Mouse (Mus musculus): Measurements from ENCODE around the gene Papss1.

The Papss1 gene

DNA sequence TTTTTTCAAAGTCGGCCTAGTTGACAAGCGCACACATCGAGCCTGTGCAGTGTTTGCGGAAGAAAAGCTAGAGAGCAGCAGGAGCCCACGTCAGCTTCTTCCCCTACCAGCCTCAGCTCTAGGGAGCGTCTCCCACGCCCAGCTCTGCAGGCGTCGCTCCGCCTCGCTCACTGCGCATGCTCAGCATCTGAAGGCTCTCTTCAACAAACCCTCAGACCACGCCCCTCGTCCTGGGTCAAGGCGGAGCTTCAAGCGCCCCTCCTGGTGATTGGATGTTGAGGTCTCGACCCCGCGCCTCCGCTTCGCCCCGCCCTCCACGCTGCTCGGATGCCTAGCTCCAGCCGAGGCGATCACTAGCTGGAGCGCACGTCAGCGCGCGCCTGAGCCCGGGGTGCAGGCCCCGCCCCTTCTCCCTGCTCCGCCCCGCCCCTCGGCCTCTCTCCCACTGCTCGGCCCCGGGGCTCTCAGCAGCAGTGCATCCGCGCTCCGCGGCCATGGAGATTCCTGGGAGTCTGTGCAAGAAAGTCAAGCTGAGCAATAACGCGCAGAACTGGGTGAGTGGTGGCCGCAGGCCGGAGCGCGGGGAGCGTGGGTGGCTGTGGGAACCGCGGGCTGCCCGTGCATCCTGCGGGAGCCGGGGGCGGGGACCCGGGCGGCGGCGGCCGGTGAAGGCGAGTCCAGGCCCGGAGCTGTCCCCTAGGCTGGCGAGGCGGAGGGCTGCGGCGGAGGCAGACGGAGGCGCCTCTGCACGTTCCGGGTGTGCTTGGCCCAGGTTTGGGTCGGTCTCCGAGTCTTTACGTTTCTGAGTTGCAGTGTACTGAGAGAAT lies at the start of gene Papss1:
Gene Papss1 (plus strand): TSS at position 339 of the 827 bp plus-strand sequence.
- DNase-seq (ENCODE audit: low spot score), result peak; percentile 99

DNA sequence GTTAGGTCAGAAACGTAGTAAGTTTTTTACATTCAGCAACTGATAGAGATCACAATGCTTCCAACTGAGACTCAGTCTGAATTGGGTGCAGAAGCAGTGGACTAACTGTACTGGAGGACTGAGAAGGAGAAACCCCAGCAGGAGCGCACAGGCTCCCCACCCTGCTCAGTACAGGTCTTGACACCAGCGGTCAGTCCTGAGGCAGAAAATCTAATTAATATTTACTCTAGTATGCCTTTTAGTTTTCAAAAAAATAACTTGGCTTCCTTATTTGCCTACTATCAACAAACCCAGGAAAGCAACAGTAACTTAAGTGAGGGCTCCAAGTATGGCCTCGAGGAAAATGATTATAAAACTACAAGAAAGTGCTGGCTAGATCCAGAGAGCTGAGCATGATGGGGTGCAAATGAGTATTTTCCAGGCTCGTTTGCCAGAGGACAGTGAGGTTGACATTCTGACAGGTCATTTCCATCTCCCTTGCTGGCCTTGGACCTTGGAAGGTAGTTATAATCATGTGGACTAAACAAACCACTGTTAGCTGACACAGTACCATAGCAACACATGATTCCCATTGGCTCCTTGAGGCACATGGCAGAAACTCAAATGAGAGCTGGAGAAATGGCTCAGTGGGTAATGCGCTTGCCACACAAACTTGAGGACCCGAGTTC lies 48.1 kb upstream of the Papss1 start:
- no peak for DNase-seq (ENCODE audit: low spot score)

DNA sequence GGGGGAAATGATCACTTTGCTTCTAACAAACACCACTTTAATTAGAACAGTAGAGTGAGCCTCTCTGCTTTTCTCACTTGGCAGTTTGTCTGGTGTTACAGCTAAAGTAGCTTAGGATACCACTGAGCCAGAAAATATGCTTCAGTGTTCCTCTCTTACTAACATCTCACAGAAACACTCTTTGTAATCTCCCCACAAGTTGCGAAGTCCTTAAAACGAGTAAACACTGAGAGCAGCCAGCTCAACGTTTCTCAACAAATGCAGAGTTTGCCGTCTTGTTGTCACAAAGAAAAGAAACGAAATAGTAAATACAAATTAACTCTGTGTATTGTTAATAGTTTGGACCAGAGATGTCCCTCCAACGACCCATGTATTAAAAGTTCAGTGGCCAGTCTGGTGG lies 46.8 kb upstream of the Papss1 start:
- no peak for DNase-seq (ENCODE audit: low spot score)

GRCm38 (mm10) chr3:131521206-131521605 lies 43.4 kb upstream of the Papss1 start:
- no peak for DNase-seq (ENCODE audit: low spot score)

DNA sequence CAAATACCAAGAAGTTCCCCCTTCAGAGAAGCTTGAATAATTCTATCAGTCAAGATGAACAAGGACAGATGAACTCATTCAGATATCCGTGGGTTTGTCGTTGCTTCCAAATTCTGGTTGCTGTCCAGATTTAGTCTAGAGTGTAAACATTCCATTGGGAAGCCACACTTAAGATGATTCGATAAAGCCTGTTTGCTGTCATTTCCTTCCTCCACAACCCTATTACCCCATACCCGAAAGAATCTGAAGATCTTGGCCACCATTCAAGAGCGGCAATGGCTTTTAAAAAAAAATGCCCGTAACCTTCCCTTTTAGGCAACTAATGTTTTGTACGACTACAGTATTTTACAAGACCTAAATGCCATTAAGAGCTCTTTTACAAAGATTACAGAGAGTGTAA lies 42.3 kb upstream of the Papss1 start:
- peak; percentile 13 for DNase-seq (ENCODE audit: low spot score)

DNA sequence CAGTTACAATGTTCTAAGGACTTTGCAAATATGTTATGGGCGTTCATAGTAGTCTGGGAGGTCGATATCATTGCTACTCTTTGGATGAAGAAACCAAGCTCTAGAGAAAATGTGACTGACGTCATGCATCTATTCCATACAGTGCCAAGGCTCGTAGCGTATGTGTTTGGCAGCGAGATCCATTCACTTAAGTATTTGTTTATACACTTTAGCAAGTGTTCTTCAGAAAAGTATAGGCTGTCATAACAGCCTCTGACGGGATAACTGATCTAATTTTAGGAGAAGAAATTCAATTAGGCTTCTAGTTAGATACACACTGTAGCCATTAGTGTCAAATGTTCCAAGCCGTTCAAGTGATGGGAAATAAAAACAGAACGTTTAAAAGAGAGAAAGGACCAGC lies 40.8 kb upstream of the Papss1 start:
- DNase-seq (ENCODE audit: low spot score), result peak; percentile 14

DNA sequence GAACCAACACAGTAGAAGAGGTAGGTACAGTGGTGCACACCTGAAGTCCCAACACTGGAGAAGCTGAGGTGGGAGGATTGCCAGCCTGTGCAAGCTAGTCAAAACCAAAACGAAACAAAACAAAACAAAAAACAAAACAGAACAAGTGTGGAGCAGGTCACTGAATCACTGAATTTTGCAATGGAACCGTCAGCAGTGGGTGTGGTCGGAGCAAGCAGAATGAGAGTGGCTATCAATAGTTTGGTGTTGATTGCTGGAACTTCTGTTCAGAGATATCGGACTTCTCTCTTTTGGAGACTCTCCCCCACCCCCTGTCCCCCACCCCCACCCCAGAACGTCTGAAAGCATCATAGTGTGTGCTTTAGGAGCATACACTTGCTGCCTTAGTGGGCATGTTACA lies 40.4 kb upstream of the Papss1 start:
- DNase-seq (ENCODE audit: low spot score), result no peak

DNA sequence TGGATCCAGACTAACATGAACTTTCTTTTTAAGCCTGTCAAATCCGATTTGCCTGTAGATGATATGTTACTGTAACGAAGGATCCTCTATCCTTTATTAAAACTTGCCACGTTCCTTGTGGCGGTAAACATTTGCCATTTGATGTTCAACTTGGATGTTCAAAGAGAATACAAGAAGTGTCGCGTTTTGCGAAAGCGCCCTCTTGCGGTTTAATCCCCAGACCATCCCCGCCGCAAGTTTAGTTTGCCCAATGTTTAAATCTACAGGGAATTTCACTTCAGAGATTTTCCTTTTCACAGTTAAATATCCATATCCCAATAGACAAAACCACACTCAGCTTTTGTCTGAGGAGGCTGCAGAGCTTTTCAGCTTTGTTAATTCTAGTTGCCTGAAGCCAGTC lies 39.8 kb upstream of the Papss1 start:
- DNase-seq (ENCODE audit: low spot score), result no peak

DNA sequence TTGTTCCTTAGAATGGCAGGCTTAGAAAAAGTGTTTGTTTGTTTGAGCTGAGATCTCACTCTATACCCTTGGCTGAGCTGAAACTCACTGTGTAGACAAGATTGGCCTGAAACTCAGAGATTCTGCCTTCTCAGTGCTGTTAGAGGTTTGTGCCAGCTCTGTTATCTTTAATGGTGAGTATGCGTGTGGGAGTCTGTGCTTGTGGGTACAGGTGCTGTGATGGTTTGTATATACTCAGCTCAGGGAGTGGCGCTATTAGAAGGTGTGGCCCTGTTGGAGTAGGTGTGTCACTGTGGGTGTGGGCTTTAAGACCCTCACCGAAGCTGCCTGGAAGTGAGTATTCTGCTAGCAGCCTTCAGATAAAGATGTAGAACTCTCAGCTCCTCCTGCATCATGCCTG lies 39.3 kb upstream of the Papss1 start:
- DNase-seq (ENCODE audit: low spot score), result no peak

DNA sequence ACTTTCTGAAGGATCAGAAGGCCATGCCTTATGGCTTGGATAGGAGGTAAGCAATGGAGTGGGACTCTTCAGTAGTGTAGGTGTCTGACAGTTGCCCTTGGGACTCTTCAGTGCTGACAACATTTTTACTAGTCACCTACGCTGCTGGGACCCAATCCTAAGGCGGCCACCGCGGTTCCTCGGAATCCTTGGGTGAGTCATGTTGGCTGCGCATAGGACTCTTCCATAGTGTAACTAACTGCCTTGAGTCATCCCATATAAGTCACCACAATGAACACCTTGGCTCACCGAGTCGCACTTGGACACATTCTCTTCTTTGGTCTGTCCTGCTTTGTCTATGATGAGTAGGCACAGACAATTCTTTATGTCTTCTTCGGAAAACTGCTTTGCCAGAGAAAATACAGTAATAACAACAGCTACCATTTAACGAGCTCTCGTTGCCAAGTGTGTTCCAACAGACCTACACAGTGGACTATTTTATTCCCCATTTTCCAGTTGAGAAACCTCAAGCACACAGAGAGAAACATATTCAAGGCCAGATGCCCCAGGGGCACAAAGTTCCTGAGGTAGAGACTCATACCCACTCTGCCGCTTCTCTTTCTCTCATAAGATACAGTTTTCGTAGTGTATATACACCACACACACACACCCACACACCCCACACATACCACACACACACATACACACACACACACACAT lies 23.2 kb upstream of the Papss1 start:
- DNase-seq (ENCODE audit: low spot score), result no peak

- peak; percentile 72 for DNase-seq (ENCODE audit: low spot score)
Observed at GRCm38 (mm10) chr3:131547562-131547961, 17.0 kb upstream of the Papss1 start.

DNA sequence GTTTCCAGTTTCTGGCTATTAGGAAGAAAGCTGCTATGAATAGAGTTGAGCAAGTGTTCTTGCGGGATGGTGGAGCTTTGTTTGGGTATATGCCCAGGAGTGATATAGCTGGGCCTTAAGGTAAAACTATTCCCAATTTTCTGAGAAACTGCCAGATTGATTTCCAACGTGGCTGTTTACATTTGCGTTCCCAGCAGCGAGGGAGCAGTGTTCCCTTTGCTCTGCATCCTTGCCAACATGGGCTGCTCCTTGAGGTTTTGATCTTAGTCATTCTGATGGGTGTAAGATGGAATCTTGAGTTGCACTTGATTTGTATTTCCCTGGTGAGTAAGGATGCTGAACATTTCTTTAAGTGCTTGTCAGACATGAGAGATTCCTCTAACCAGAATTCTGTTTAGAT lies 14.5 kb upstream of the Papss1 start:
- no peak for DNase-seq (ENCODE audit: low spot score)

- peak; percentile 74 for DNase-seq (ENCODE audit: low spot score)
Observed at GRCm38 (mm10) chr3:131552349-131553254, 12.0 kb upstream of the Papss1 start.

GRCm38 (mm10) chr3:131555771-131556170 lies 8.8 kb upstream of the Papss1 start:
- no peak for DNase-seq (ENCODE audit: low spot score)

DNA sequence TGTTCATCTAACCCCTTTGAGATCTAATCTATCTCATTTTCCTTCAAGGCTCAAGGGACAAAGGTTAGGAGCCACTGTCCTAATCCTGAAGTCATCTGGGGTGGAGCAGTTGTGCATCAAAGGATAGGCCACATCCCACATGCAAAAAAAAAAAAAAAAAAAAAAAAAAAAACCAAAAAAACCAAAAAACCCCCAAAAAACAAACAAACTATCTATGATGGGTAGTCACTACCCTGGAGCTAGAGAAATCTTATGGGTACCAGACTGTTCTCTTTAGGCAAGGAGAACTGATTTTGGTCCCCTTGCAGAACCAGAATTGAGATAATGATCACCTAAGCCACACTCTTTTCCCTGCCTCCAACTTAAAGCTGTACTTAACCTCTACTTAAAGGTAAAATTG lies 3.0 kb upstream of the Papss1 start:
- no peak for DNase-seq (ENCODE audit: low spot score)

DNA sequence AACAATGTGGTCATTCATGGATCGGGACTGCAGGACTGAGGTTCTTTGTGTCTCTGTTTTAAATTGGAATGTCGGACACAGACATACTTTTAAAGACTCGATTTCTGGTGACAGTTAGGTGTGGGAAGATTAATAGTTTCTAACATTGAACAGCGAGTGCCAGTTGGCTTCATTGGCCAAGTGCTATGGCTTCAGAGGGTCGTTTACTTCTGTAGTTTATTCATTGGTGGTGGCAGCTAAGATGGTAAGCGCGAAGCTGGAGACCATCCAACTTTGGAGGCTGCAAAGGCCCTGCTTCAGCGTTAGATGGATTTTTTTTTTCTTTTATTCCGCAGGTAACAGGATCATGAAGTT lies 666 bp downstream of the Papss1 start:
- no peak for DNase-seq (ENCODE audit: low spot score)

- no peak for DNase-seq (ENCODE audit: low spot score)
Observed at GRCm38 (mm10) chr3:131566281-131566680, 1.7 kb downstream of the Papss1 start.

GRCm38 (mm10) chr3:131570506-131570905 lies 5.9 kb downstream of the Papss1 start:
- no peak for DNase-seq (ENCODE audit: low spot score)

DNA sequence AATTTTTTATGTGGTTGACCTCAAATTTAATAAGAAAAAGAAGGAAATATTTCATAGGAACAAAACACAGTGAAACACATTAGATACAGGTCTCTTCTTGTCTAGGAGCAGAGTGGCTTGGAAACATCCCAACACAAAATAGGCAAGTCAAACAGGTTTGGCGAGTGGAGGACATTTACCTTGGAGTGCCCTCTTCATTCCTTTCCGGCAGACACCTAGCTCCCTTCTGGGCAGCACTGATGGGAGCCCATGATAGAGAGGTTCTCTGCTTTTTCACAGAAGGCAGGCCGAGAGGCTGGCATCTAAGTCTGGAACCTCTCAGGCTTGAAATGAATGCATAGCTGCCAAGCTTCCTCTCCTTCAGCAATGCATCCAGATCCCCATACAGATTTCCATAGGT lies 9.0 kb downstream of the Papss1 start:
- DNase-seq (ENCODE audit: low spot score), result no peak

DNA sequence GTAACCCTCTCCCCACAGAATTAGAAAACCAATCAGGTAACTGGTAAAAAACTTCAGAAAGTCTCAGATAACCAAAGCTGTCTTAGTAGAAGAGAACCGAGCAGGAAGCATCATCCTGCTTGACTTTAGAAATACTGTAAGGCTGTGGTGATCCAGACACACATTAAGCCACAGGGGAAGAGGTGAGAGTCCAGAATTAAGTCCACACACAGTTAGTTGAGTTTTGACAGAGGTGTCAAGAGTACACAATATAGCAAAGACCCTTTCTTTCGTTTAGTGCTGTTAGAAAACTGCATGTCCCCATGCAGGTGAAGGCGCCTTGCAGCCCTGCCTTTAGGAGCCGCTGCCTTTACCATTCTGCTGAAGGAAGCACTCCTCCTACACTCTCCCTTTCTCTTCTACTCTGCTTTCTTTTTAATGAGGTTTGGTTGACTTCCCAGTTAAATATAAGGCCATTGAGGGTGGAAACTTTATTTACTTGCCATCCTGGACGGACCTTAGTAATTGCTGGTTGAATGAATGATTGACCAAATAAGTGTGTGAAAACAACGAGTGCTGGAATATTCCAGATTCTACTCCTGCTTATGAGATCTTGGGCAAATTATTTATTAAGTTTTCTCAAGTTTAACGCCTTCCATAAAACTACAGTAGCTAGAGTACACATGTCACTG lies 14.0 kb downstream of the Papss1 start:
- DNase-seq (ENCODE audit: low spot score), result no peak

DNA sequence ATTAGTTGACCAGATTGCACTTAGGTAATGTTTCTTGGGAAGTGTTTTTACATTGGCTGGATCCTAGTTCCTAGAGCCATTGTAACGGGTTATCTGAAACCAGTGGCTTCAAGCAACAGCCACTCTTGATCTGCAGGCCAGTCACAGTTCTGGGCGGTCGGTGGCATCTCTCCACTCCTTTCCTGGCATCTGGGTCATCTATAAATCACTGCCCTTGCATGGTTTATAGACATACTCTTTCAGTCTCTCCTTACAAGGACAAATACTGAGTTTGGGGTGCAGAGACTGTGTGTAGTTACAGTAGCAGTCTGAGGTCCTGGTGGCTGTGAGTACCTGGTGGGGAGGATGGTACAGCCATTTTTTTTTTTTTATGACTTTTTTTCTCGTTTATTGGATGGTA lies 15.5 kb downstream of the Papss1 start:
- DNase-seq (ENCODE audit: low spot score), result no peak

- DNase-seq (ENCODE audit: low spot score), result no peak
Observed at GRCm38 (mm10) chr3:131581096-131581495, 16.5 kb downstream of the Papss1 start.

Data from MN1 (cell line).